Mouse (Mus musculus): ENCODE results near the gene Tns1.
"Not testable (repeated sequence)": the region's sequence is repeated elsewhere in the genome, so short reads cannot be mapped to it uniquely, and the experiment has no call there.

GRCm38 (mm10) chr1:74159613-74160012 is 35.4 kb upstream of the Tns1 start:
- TF ChIP-seq POLR2A (IDR thresholded peaks at IDR 0.05; ENCODE audit: insufficient read depth, low read depth, low read length); CTCF (IDR thresholded peaks at IDR 0.05): not testable (repeated sequence)

All from heart, adult 2 months (tissue).